In genomic region chr11:80449859-80450258, GRCm38 (mm10) we compare ENCODE assay signal across 21 mouse cellular contexts. TPM values are rescaled to one million over a fixed set of nuclear protein-coding genes. Genes with fewer than 3 reads are reported as not detected.
DNase-seq lines count a peak whose midpoint lies in the region; ATAC-seq and TF ChIP-seq lines count a peak whose summit lies in the region.
"Had no signal": no experiment of that assay in that cellular context is flagged by ENCODE, and none has a peak within 500 bp of the region (broad histone marks: within the 10 kb centered on the region; RNA-seq: fewer than 3 reads in every experiment).

No protein-coding gene starts in this region.

- TF ChIP-seq CTCF in heart, adult 2 months (IDR thresholded peaks at IDR 0.05), result peak; percentile 19; the same call in 1 of the 2 replicates
- TF ChIP-seq CTCF in brain, embryonic 14.5 days (IDR thresholded peaks at IDR 0.05; ENCODE audit: borderline replicate concordance, extremely low read depth, insufficient read depth, insufficient read length), result peak; percentile 3; the same call in 1 of the 2 replicates

- no peaks in the 10 kb centered on the region for H3K9me3 ChIP-seq in heart, embryonic 10.5 days
- H3K9me3 ChIP-seq in limb, embryonic 14.5 days (ENCODE audit: control insufficient read depth, low read length), result no peaks in the 10 kb centered on the region
- H3K9me3 ChIP-seq in limb, embryonic 10.5 days (replicated peaks), result no peaks in the 10 kb centered on the region
- H3K9me3 ChIP-seq in midbrain, embryonic 14.5 days (ENCODE audit: control insufficient read depth, low read length), result no peaks in the 10 kb centered on the region
- H3K9me3 ChIP-seq in midbrain, embryonic 16.5 days (replicated peaks; ENCODE audit: control insufficient read depth, low read length, poor library complexity, severe bottlenecking), result no peaks in the 10 kb centered on the region
- H3K9me3 ChIP-seq: heart, embryonic 15.5 days; neural tube, embryonic 15.5 days had no signal

- intact Hi-C loops in heart, adult 2 months (cut with DNase I), result no loop called here

- H3K27me3 ChIP-seq in heart, adult 2 months (ENCODE audit: control insufficient read depth, insufficient read depth, low read length), result no peaks in the 10 kb centered on the region
- no peaks in the 10 kb centered on the region for H3K27me3 ChIP-seq in heart, embryonic 10.5 days (ENCODE audit: insufficient read depth, poor library complexity, severe bottlenecking)
- H3K27me3 ChIP-seq in limb, embryonic 14.5 days (ENCODE audit: control insufficient read depth, insufficient read depth, low read length), result no peaks in the 10 kb centered on the region
- H3K27me3 ChIP-seq in limb, embryonic 10.5 days (ENCODE audit: low read depth, poor library complexity, severe bottlenecking), result no peaks in the 10 kb centered on the region
- H3K27me3 ChIP-seq in midbrain, embryonic 14.5 days (ENCODE audit: control insufficient read depth, insufficient read depth, low read length), result no peaks in the 10 kb centered on the region
- H3K27me3 ChIP-seq in midbrain, embryonic 16.5 days (ENCODE audit: control insufficient read depth, insufficient read depth, low read depth, low read length), result no peaks in the 10 kb centered on the region
- H3K27me3 ChIP-seq: heart, embryonic 15.5 days; neural tube, embryonic 15.5 days had no signal

- H3K27ac ChIP-seq in heart, adult 2 months, result no peak overlapping the region
- no peak overlapping the region for H3K27ac ChIP-seq in heart, embryonic 10.5 days
- H3K27ac ChIP-seq in limb, embryonic 14.5 days (replicated peaks; ENCODE audit: low read depth, low read length), result no peak overlapping the region
- no peak overlapping the region for H3K27ac ChIP-seq in limb, embryonic 10.5 days
- H3K27ac ChIP-seq in midbrain, embryonic 14.5 days (replicated peaks; ENCODE audit: low read depth, low read length), result no peak overlapping the region
- no peak overlapping the region for H3K27ac ChIP-seq in midbrain, embryonic 16.5 days (ENCODE audit: low read length)
- H3K27ac ChIP-seq: heart, embryonic 15.5 days; neural tube, embryonic 15.5 days had no signal

- no peak for TF ChIP-seq POLR2A in heart, adult 2 months (IDR thresholded peaks at IDR 0.05; ENCODE audit: insufficient read depth, low read depth, low read length)
- no peak for TF ChIP-seq POLR2A in limb, embryonic 14.5 days (IDR thresholded peaks at IDR 0.05; ENCODE audit: borderline replicate concordance, extremely low read depth, insufficient read depth, insufficient read length)
- no peak for TF ChIP-seq POLR2A in brain, embryonic 14.5 days (IDR thresholded peaks at IDR 0.05; ENCODE audit: borderline replicate concordance, extremely low read depth, insufficient read depth, insufficient read length, poor library complexity, severe bottlenecking)

- peaks cover 8% of the 10 kb centered on the region for H3K36me3 ChIP-seq in heart, adult 2 months (ENCODE audit: control insufficient read depth, insufficient read depth, low read length)
- H3K36me3 ChIP-seq in heart, embryonic 10.5 days, result peaks cover 75% of the 10 kb centered on the region
- H3K36me3 ChIP-seq in limb, embryonic 14.5 days (ENCODE audit: control insufficient read depth, insufficient read depth, low read length), result peaks cover 60% of the 10 kb centered on the region
- peaks cover 98% of the 10 kb centered on the region for H3K36me3 ChIP-seq in limb, embryonic 10.5 days
- H3K36me3 ChIP-seq in midbrain, embryonic 14.5 days (ENCODE audit: control insufficient read depth, insufficient read depth, low read length), result peaks cover 60% of the 10 kb centered on the region
- peaks cover 10% of the 10 kb centered on the region; the same call in 1 of the 2 replicates for H3K36me3 ChIP-seq in midbrain, embryonic 16.5 days (ENCODE audit: control insufficient read depth, insufficient read depth, low read length)

- no peak overlapping the region for H3K4me2 ChIP-seq in limb, embryonic 14.5 days (replicated peaks; ENCODE audit: low read depth, low read length, severe bottlenecking)
- no peak overlapping the region for H3K4me2 ChIP-seq in midbrain, embryonic 14.5 days (ENCODE audit: low read length)
- no peak overlapping the region for H3K4me2 ChIP-seq in midbrain, embryonic 16.5 days (ENCODE audit: low read length)
- H3K4me2 ChIP-seq: heart, embryonic 15.5 days; midbrain, embryonic 11.5 days; neural tube, embryonic 15.5 days had no signal

- H3K4me1 ChIP-seq in heart, adult 2 months (ENCODE audit: control insufficient read depth, insufficient read depth, low read length), result no peaks in the 10 kb centered on the region; the same call in 1 of the 2 replicates
- no peaks in the 10 kb centered on the region for H3K4me1 ChIP-seq in heart, embryonic 10.5 days
- no peaks in the 10 kb centered on the region for H3K4me1 ChIP-seq in limb, embryonic 14.5 days (ENCODE audit: control insufficient read depth, insufficient read depth, low read length)
- H3K4me1 ChIP-seq in limb, embryonic 10.5 days, result no peaks in the 10 kb centered on the region
- H3K4me1 ChIP-seq in midbrain, embryonic 14.5 days (ENCODE audit: control insufficient read depth, insufficient read depth, low read length), result no peaks in the 10 kb centered on the region
- H3K4me1 ChIP-seq in midbrain, embryonic 16.5 days (ENCODE audit: control insufficient read depth, insufficient read depth, low read length), result no peaks in the 10 kb centered on the region
- H3K4me1 ChIP-seq: heart, embryonic 15.5 days; neural tube, embryonic 15.5 days had no signal

- DNase-seq in heart, adult 2 months, result no peak
- DNase-seq in heart, embryonic 10.5 days (ENCODE audit: low spot score), result no peak
- DNase-seq in limb, embryonic 14.5 days (ENCODE audit: low spot score), result peak; percentile 6
- no peak for DNase-seq in limb, embryonic 10.5 days (ENCODE audit: low spot score)
- DNase-seq in midbrain, embryonic 14.5 days, result peak; percentile 15
- no peak for DNase-seq in brain, embryonic 14.5 days (ENCODE audit: low read depth)
- no peak for DNase-seq in c-Kit-positive CD71-positive TER-119-positive erythroid progenitor cells, embryonic 14.5 days (ENCODE audit: low spot score)
- DNase-seq: adrenal gland, postnatal 25 days; cerebellum, adult 2 months; gastrocnemius, postnatal 10 days; kidney, adult 11 months; kidney, postnatal 14 days; left cerebral cortex, postnatal 4 days; liver; lung, adult 18-20 months; right cerebral cortex, postnatal 4 days had no signal

- H3K4me3 ChIP-seq in heart, adult 2 months, result no peak overlapping the region
- no peak overlapping the region for H3K4me3 ChIP-seq in heart, embryonic 10.5 days
- H3K4me3 ChIP-seq in limb, embryonic 14.5 days (replicated peaks; ENCODE audit: low read length), result no peak overlapping the region
- H3K4me3 ChIP-seq in limb, embryonic 10.5 days, result no peak overlapping the region
- H3K4me3 ChIP-seq in midbrain, embryonic 14.5 days (replicated peaks; ENCODE audit: low read depth, low read length), result no peak overlapping the region
- H3K4me3 ChIP-seq in midbrain, embryonic 16.5 days (ENCODE audit: low read depth, low read length), result no peak overlapping the region
- H3K4me3 ChIP-seq: erythroblast, embryonic 14.5 days; heart, embryonic 15.5 days; neural tube, embryonic 15.5 days had no signal

- ATAC-seq in limb, embryonic 14.5 days (ENCODE audit: low FRiP score, low read depth), result no peak
- ATAC-seq in midbrain, embryonic 14.5 days (ENCODE audit: low FRiP score, low TSS enrichment), result no peak
- no peak for ATAC-seq in midbrain, embryonic 16.5 days

- no peak for TF ChIP-seq EP300 in heart, adult 2 months (IDR thresholded peaks at IDR 0.05; ENCODE audit: insufficient read depth, low read depth, low read length)

- no peaks in the 10 kb centered on the region for H3K79me2 ChIP-seq in heart, adult 2 months (replicated peaks; ENCODE audit: control insufficient read depth, insufficient read depth, low read length)

- 87% methylated on average over 2 of the region's 2 CpGs for WGBS in heart, adult 2 months
- WGBS in heart, embryonic 10.5 days, result 97% methylated on average over 2 of the region's 2 CpGs
- 86% methylated on average over 2 of the region's 2 CpGs for WGBS in limb, embryonic 14.5 days
- WGBS in limb, embryonic 10.5 days, result 92% methylated on average over 2 of the region's 2 CpGs
- 98% methylated on average over 2 of the region's 2 CpGs for WGBS in midbrain, embryonic 14.5 days
- WGBS in midbrain, embryonic 16.5 days, result 92% methylated on average over 2 of the region's 2 CpGs

- no peak overlapping the region for H3K9ac ChIP-seq in heart, adult 2 months (ENCODE audit: low read depth, low read length)
- no peak overlapping the region for H3K9ac ChIP-seq in limb, embryonic 14.5 days (ENCODE audit: low read depth, low read length, severe bottlenecking)
- no peak overlapping the region for H3K9ac ChIP-seq in midbrain, embryonic 14.5 days (replicated peaks; ENCODE audit: low read length)
- H3K9ac ChIP-seq in midbrain, embryonic 16.5 days (ENCODE audit: low read depth, low read length), result no peak overlapping the region
- H3K9ac ChIP-seq: heart, embryonic 15.5 days; neural tube, embryonic 15.5 days had no signal

RNA-seq across cellular contexts. Expression of gene Psmd11, which starts 21.4 kb away (rescaled TPM):
- total RNA-seq in heart, adult 2 months (2021), result 100 to 1,000 TPM in 1 of 2 experiments, 10 to 100 TPM in 1; 98.4 to 107 TPM
- polyA plus RNA-seq in heart, adult 2 months (2012; rRNA removed), result 51.3 and 83.3 TPM in 2 replicates
- polyA plus RNA-seq in heart, embryonic 10.5 days (2016; fragmentation: Nextera tagmentation; extraction: Ambion mirVana), result 248 and 309 TPM in 2 replicates
- polyA plus RNA-seq in limb, embryonic 14.5 days (2012; rRNA removed), result 86.9 and 87.4 TPM in 2 replicates
- polyA plus RNA-seq in limb, embryonic 14.5 days (2014; fragmentation: Nextera tagmentation; extraction: Ambion mirVana), result 261 and 264 TPM in 2 replicates
- 362 and 370 TPM in 2 replicates for polyA plus RNA-seq in limb, embryonic 10.5 days (2016; fragmentation: Nextera tagmentation; extraction: Ambion mirVana)
- 266 and 299 TPM in 2 replicates for polyA plus RNA-seq in midbrain, embryonic 14.5 days (2014; fragmentation: Nextera tagmentation; extraction: Ambion mirVana)
- 270 and 301 TPM in 2 replicates for polyA plus RNA-seq in midbrain, embryonic 16.5 days (2015; fragmentation: Nextera tagmentation; extraction: Ambion mirVana)
- 86.1 and 90.2 TPM in 2 replicates for polyA plus RNA-seq in brain, embryonic 14.5 days (2012; rRNA removed)

RNA-seq across cellular contexts. Expression of gene Cdk5r1, which starts 27.0 kb away (rescaled TPM):
- total RNA-seq in heart, adult 2 months (2021), result 1 to 10 TPM in 1 of 2 experiments, under 1 TPM in 1; 0.84 to 2.3 TPM
- 0.61 and 0.85 TPM in 2 replicates for polyA plus RNA-seq in heart, adult 2 months (2012; rRNA removed)
- polyA plus RNA-seq in heart, embryonic 10.5 days (2016; fragmentation: Nextera tagmentation; extraction: Ambion mirVana), result 0.34 and 0.72 TPM in 2 replicates
- polyA plus RNA-seq in limb, embryonic 14.5 days (2012; rRNA removed), result 12.3 and 12.6 TPM in 2 replicates
- polyA plus RNA-seq in limb, embryonic 14.5 days (2014; fragmentation: Nextera tagmentation; extraction: Ambion mirVana), result 2.8 and 3.0 TPM in 2 replicates
- polyA plus RNA-seq in limb, embryonic 10.5 days (2016; fragmentation: Nextera tagmentation; extraction: Ambion mirVana), result 1.4 and 1.6 TPM in 2 replicates
- 103 and 134 TPM in 2 replicates for polyA plus RNA-seq in midbrain, embryonic 14.5 days (2014; fragmentation: Nextera tagmentation; extraction: Ambion mirVana)
- 90.2 and 91.0 TPM in 2 replicates for polyA plus RNA-seq in midbrain, embryonic 16.5 days (2015; fragmentation: Nextera tagmentation; extraction: Ambion mirVana)
- polyA plus RNA-seq in brain, embryonic 14.5 days (2012; rRNA removed), result 327 and 349 TPM in 2 replicates

Comparison
In these comparisons a context has a peak if more than half of its experiments do, and no peak if none do; other contexts are left out.
1. DNase-seq: peak in limb, embryonic 14.5 days (single experiment) and midbrain, embryonic 14.5 days (single experiment); none in heart, adult 2 months (0 of 2), heart, embryonic 10.5 days (single experiment), limb, embryonic 10.5 days (single experiment), brain, embryonic 14.5 days (single experiment) and c-Kit-positive CD71-positive TER-119-positive erythroid progenitor cells, embryonic 14.5 days (single experiment).